Mouse (Mus musculus) urinary bladder, postnatal 14 days (tissue): ENCODE results near the gene Trpv3.
A peak's percentile ranks its signal among the peaks of the same experiment; 100 is the strongest.
"Not testable (repeated sequence)": the region's sequence is repeated elsewhere in the genome, so short reads cannot be mapped to it uniquely, and the experiment has no call there.

Experiments
- DNase-seq: peaks from one replicate; pipeline ENCODE4 v3.0.0; 2021; ENCODE audit warnings: low spot score

Gene Trpv3

DNA sequence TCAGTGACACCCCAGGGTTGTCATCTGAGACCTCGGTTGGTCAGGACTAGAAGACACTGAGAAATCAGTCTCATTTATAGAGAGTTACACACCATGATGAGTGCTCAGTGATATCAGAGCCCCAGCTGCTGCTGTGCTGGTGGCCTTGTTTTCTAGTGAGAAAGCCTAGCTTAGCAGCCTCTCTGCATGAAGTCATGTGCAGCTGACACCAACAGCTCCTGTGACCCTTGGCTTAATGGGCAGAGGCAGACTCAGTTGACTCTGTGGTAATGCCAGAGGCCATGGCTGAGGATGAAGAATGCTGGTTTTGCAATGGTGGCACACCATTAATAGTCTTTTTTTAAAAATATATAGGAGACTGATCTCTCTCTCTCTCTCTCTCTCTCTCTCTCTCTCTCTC lies 22.4 kb downstream of the Trpv3 start:
- DNase-seq = no peak

GRCm38 (mm10) chr11:73303123-73303522 lies 35.9 kb downstream of the Trpv3 start:
- DNase-seq = no peak

- no peak for DNase-seq
Observed at GRCm38 (mm10) chr11:73315961-73316360, 48.8 kb downstream of the Trpv3 start.

DNA sequence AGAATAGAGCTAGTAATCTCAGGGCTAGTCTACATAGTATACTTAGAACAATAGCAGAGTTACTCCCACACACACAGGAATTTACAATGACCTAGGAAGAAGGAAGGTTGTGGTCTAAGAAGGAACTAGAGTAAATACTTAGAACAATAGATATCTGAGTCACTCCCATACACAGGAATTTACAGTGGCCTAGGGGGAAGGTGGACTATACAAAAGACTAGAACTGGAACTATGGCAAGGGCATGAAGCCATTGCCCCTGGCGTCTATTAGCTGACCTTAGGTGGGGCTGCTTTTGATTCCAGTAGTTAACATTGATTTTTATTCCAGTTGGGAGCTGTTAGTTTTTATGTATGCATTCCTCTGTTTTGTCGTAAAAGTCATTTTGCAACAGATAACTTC lies 51.4 kb downstream of the Trpv3 start:
- not testable (repeated sequence) for DNase-seq

DNA sequence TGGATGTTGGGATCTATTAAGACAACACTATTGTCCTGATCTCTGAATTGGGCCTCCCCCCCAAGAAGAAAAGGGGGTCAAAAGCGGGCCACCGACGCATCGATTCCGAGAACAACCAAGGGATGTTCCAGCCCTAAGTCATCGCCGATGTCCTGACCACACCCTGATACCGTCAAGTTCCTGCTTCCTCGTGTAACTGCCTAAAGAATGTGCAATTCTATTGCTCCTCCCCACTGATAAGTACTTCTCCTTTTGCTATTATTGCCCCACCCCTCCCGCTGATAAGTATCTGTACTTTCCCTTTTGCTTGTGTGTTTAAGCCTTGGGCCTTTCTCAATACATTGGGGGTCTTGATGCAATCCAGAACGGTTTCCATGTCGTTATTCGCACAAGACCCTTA lies 53.9 kb downstream of the Trpv3 start:
- DNase-seq = not testable (repeated sequence)

DNA sequence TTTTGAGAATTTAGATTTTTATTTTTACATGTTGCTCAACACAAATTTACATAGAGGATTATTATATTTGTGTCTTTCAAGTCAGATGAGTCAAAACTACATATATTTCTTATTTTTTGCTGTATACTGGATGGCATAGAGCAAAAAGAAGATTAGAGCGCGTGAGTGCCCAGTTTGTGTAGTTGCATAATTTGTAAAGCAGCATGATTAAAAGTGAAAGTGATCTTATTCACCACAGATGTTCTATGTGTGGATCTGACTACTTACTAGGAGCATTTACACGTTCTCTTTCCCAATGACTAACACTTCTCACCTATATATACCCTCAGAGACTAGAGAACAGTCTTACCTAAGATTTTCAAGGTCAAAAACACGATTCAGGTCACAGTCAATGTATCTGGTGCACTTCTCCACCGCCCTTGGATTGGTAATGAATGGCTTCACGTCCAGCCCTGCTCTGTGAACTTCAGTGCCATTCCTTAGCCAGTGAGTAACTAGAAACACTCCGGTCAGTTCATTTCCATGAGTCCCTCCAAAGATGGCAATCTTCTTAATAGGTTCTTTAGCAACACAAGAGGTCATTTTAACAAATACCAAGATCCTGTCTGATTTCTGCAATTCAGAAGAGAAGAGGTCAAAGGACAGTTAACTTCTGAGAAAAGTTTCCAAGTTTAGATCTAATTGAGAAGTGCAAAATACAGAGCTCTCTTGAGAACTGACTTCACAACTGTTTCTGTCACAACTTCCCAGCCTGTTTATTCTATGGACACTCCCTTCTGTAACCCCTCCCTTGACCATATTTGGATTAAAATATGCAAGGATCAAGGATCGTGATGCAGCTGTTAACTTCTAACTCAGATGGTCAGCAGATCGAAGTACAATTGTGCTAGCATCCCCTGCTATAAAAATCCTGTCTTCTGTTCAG lies 57.0 kb downstream of the Trpv3 start:
- no peak for DNase-seq

DNA sequence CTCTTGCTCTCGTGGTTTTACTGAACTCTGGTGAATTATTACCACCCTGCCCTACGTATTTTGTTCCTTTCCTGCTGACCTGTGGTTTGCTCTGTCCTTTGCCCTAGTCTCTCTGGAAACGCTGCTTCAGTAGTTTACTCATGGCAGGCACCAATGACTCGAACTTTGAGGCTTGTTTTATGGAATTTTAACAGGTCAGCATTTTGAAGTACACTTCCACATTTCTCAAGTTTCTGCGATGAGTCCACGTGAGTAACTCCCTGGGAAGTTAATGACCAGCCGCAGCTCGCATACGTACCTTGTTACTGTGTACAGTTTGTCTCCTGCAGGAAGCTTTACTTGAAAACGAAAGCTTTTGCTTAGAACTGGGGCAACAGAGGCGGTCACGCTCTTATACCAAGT lies 59.3 kb downstream of the Trpv3 start:
- DNase-seq = peak; percentile 20

GRCm38 (mm10) chr11:73327361-73327760 lies 60.2 kb downstream of the Trpv3 start:
- DNase-seq = no peak

DNA sequence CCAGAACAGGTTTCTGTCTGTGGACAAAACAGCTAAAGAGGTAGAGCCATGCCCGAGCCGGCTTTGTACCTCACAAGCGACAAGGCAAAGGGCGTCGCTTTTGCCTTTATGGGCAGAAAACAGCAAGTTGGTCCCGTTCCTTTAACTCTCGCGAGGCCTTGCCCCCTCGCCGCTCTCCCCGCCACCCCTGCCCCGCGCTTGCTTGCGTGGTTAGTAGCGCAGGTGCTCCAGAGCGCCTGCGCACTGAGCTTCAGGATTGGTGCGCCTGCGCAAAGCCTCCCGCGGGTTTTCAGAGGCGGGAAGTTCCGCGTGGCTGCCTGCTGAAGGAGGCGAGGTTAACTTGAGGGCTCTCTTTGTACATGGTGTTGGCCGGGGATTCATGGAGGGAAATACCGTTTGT lies 62.3 kb downstream of the Trpv3 start, which contains the start of the genes Aspa, Gm49340 and Spata22:
Gene Aspa, minus strand, starts transcription at position 155 of the 400 bp plus-strand sequence.
Gene Gm49340, plus strand, starts transcription at position 300 of the 400 bp plus-strand sequence.
Gene Spata22, plus strand, starts transcription at position 300 of the 400 bp plus-strand sequence.
- DNase-seq = no peak

- no peak for DNase-seq
Observed at GRCm38 (mm10) chr11:73333357-73333756, 66.2 kb downstream of the Trpv3 start.

GRCm38 (mm10) chr11:73336919-73337318 lies 69.7 kb downstream of the Trpv3 start:
- DNase-seq = no peak
